Mouse (Mus musculus): ENCODE data around the gene Sds.

Sds gene

GRCm38 (mm10) chr5:120514031-120514677, 37.8 kb downstream of the Sds start:
- ATAC-seq (ENCODE audit: low TSS enrichment) = no peak

- ATAC-seq (ENCODE audit: low TSS enrichment) = no peak
These were observed 38.4 kb downstream of the Sds start for GRCm38 (mm10) chr5:120514754-120515153.

GRCm38 (mm10) chr5:120515451-120515850, 39.1 kb downstream of the Sds start:
- no peak for ATAC-seq (ENCODE audit: low TSS enrichment)

GRCm38 (mm10) chr5:120516221-120516984, 40.1 kb downstream of the Sds start:
- no peak for ATAC-seq (ENCODE audit: low TSS enrichment)

- ATAC-seq (ENCODE audit: low TSS enrichment) = no peak
These were observed 41.2 kb downstream of the Sds start for GRCm38 (mm10) chr5:120517552-120517951.

GRCm38 (mm10) chr5:120522649-120523048, 46.3 kb downstream of the Sds start:
- no peak for ATAC-seq (ENCODE audit: low TSS enrichment)

- ATAC-seq (ENCODE audit: low TSS enrichment) = no peak
These were observed 48.4 kb downstream of the Sds start for GRCm38 (mm10) chr5:120524736-120525135.

GRCm38 (mm10) chr5:120525737-120526136, 49.4 kb downstream of the Sds start:
- no peak for ATAC-seq (ENCODE audit: low TSS enrichment)

- ATAC-seq (ENCODE audit: low TSS enrichment) = no peak
These were observed 50.0 kb downstream of the Sds start for GRCm38 (mm10) chr5:120526311-120526710.

- ATAC-seq (ENCODE audit: low TSS enrichment) = no peak
These were observed 51.1 kb downstream of the Sds start for GRCm38 (mm10) chr5:120527296-120527964.

GRCm38 (mm10) chr5:120531631-120532030, 55.3 kb downstream of the Sds start:
- ATAC-seq (ENCODE audit: low TSS enrichment) = no peak

All from frontal cortex, adult (tissue).